Comparison of ENCODE assay signal across 9 mouse cellular contexts in the genomic region with DNA sequence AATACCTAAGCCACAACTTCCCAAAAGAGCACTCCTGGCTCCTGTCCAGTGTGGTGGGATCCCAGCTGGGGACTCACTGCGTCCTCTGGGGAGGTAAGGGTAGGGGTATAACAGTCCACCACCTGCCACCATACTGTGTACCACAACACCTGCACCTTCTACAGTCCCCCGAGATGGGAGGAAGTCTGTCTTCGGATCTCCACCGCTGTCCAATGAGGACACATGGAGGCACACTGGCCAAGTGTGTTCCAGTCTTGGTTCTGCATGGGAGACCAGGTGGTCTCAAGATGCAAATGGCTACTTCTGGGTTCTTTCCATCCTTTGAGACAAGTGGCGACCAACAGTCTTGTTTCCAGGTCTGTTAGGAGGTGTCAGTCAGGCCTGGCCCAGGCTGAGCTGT. TPM values are rescaled to one million over a fixed set of nuclear protein-coding genes. Genes with fewer than 3 reads are reported as not detected.
A peak's percentile ranks its signal among the peaks of the same experiment; 100 is the strongest.
DNase-seq lines count a peak whose midpoint lies in the region; ATAC-seq and TF ChIP-seq lines count a peak whose summit lies in the region.
"Had no signal": no experiment of that assay in that cellular context is flagged by ENCODE, and none has a peak within 500 bp of the region (broad histone marks: within the 10 kb centered on the region; RNA-seq: fewer than 3 reads in every experiment).

No protein-coding gene starts in this region.

- no peak overlapping the region for H3K4me2 ChIP-seq in liver, embryonic 11.5 days
- peak overlapping the region; percentile 37; the same call in 1 of the 2 replicates for H3K4me2 ChIP-seq in embryonic facial prominence, embryonic 13.5 days
- no peak overlapping the region for H3K4me2 ChIP-seq in liver, embryonic 16.5 days (ENCODE audit: low read depth, low read length)

- 71% methylated on average over 5 of the region's 5 CpGs for WGBS in liver, embryonic 11.5 days
- WGBS in embryonic facial prominence, embryonic 13.5 days: 62% methylated on average over 5 of the region's 5 CpGs
- 63% methylated on average over 5 of the region's 5 CpGs for WGBS in liver, embryonic 16.5 days (ENCODE audit: insufficient replicate concordance)

- DNase-seq in gastrocnemius, adult 2 months: peak; percentile 32
- no peak for DNase-seq in gastrocnemius, adult 18-20 months (ENCODE audit: low spot score)
- no peak for DNase-seq in liver, embryonic 11.5 days (ENCODE audit: low spot score)
- no peak for DNase-seq in liver
- no peak for DNase-seq in thymus, postnatal 25 days
- no peak for DNase-seq in kidney, adult 18-20 months

- peaks cover 34% of the 10 kb centered on the region for H3K36me3 ChIP-seq in liver, embryonic 11.5 days (ENCODE audit: control insufficient read depth, insufficient read depth, low read length)
- peaks cover 42% of the 10 kb centered on the region for H3K36me3 ChIP-seq in embryonic facial prominence, embryonic 13.5 days
- peaks cover 23% of the 10 kb centered on the region for H3K36me3 ChIP-seq in liver, embryonic 16.5 days (ENCODE audit: control insufficient read depth, insufficient read depth)

- H3K27me3 ChIP-seq in liver, embryonic 11.5 days (replicated peaks; ENCODE audit: control insufficient read depth, insufficient read depth, low read length): no peaks in the 10 kb centered on the region
- no peaks in the 10 kb centered on the region for H3K27me3 ChIP-seq in embryonic facial prominence, embryonic 13.5 days
- no peaks in the 10 kb centered on the region for H3K27me3 ChIP-seq in liver, embryonic 16.5 days (ENCODE audit: control insufficient read depth, insufficient read depth, low read depth, low read length)

- intact Hi-C loops in gastrocnemius, adult 2 months (cut with DNase I): no loop called here

- ATAC-seq in liver, embryonic 11.5 days (replicated peaks; ENCODE audit: low FRiP score): no peak
- ATAC-seq in embryonic facial prominence, embryonic 13.5 days (ENCODE audit: insufficient number of reproducible peaks, insufficient read depth, low FRiP score, low TSS enrichment, low read depth): no peak
- no peak for ATAC-seq in liver, embryonic 16.5 days (ENCODE audit: low read depth)

- H3K4me3 ChIP-seq in gastrocnemius, adult 2 months: no peak overlapping the region
- H3K4me3 ChIP-seq in liver, embryonic 11.5 days (ENCODE audit: low read depth, low read length): no peak overlapping the region
- no peak overlapping the region for H3K4me3 ChIP-seq in embryonic facial prominence, embryonic 13.5 days
- H3K4me3 ChIP-seq in liver, embryonic 16.5 days (ENCODE audit: low read depth, low read length): no peak overlapping the region

- no peak overlapping the region for H3K9ac ChIP-seq in liver, embryonic 11.5 days (ENCODE audit: low read depth, low read length)
- 0 out of 2 replicates have a peak overlapping the region, but pooled peaks have one; percentile 64 for H3K9ac ChIP-seq in embryonic facial prominence, embryonic 13.5 days
- no peak overlapping the region for H3K9ac ChIP-seq in liver, embryonic 16.5 days (ENCODE audit: low read depth, low read length)

- no peaks in the 10 kb centered on the region for H3K9me3 ChIP-seq in liver, embryonic 11.5 days (ENCODE audit: control insufficient read depth, low read length)
- no peaks in the 10 kb centered on the region for H3K9me3 ChIP-seq in embryonic facial prominence, embryonic 13.5 days
- no peaks in the 10 kb centered on the region for H3K9me3 ChIP-seq in liver, embryonic 16.5 days (replicated peaks; ENCODE audit: control insufficient read depth, low read length)

- H3K4me1 ChIP-seq in liver, embryonic 11.5 days (replicated peaks; ENCODE audit: control insufficient read depth, insufficient read depth, low read length): peaks cover 43% of the 10 kb centered on the region
- peaks cover 46% of the 10 kb centered on the region for H3K4me1 ChIP-seq in embryonic facial prominence, embryonic 13.5 days
- H3K4me1 ChIP-seq in liver, embryonic 16.5 days (ENCODE audit: control insufficient read depth, low read depth, low read length): peaks cover 29% of the 10 kb centered on the region

- TF ChIP-seq CTCF in gastrocnemius, adult 2 months (IDR thresholded peaks at IDR 0.05): no peak

- H3K27ac ChIP-seq in gastrocnemius, adult 2 months: peak overlapping the region; percentile 84
- peak overlapping the region; percentile 33; the same call in 1 of the 2 replicates for H3K27ac ChIP-seq in liver, embryonic 11.5 days (ENCODE audit: low read depth, low read length)
- H3K27ac ChIP-seq in embryonic facial prominence, embryonic 13.5 days: peak overlapping the region; percentile 74
- peak overlapping the region; percentile 20; the same call in 1 of the 2 replicates for H3K27ac ChIP-seq in liver, embryonic 16.5 days (ENCODE audit: low read length)

RNA-seq across cellular contexts. Expression of gene Ccdc97, which starts 7.7 kb away (rescaled TPM):
- total RNA-seq in gastrocnemius, adult 2 months (2021): 10 to 100 TPM; 39.4 to 44.3 TPM
- 10 to 100 TPM; 42.1 to 43.5 TPM for total RNA-seq in gastrocnemius, adult 18-20 months (2021)
- polyA plus RNA-seq in liver, embryonic 11.5 days (2014; fragmentation: Nextera tagmentation; extraction: Ambion mirVana): 33.2 and 33.9 TPM in 2 replicates
- 24.1 and 26.3 TPM in 2 replicates for polyA plus RNA-seq in embryonic facial prominence, embryonic 13.5 days (2015; fragmentation: Nextera tagmentation; extraction: Ambion mirVana)
- 8.5 and 11.9 TPM in 2 replicates for polyA plus RNA-seq in liver, embryonic 16.5 days (2015; fragmentation: Nextera tagmentation; extraction: Ambion mirVana)

RNA-seq across cellular contexts. Expression of gene Tgfb1, which starts 24.4 kb away (rescaled TPM):
- 1 to 10 TPM; 4.6 to 6.6 TPM for total RNA-seq in gastrocnemius, adult 2 months (2021)
- 1 to 10 TPM; 3.9 to 7.8 TPM for total RNA-seq in gastrocnemius, adult 18-20 months (2021)
- polyA plus RNA-seq in liver, embryonic 11.5 days (2014; fragmentation: Nextera tagmentation; extraction: Ambion mirVana): 14.4 and 16.4 TPM in 2 replicates
- polyA plus RNA-seq in embryonic facial prominence, embryonic 13.5 days (2015; fragmentation: Nextera tagmentation; extraction: Ambion mirVana): 3.2 and 3.4 TPM in 2 replicates
- polyA plus RNA-seq in liver, embryonic 16.5 days (2015; fragmentation: Nextera tagmentation; extraction: Ambion mirVana): 3.1 and 4.1 TPM in 2 replicates

RNA-seq across cellular contexts. Expression of gene B9d2, which starts 30.6 kb away (rescaled TPM):
- 1 to 10 TPM; 8.7 to 9.7 TPM for total RNA-seq in gastrocnemius, adult 2 months (2021)
- total RNA-seq in gastrocnemius, adult 18-20 months (2021): 1 to 10 TPM; 7.3 to 7.8 TPM
- 38.2 and 40.9 TPM in 2 replicates for polyA plus RNA-seq in liver, embryonic 11.5 days (2014; fragmentation: Nextera tagmentation; extraction: Ambion mirVana)
- 25.9 and 26.4 TPM in 2 replicates for polyA plus RNA-seq in embryonic facial prominence, embryonic 13.5 days (2015; fragmentation: Nextera tagmentation; extraction: Ambion mirVana)
- 20.1 and 21.0 TPM in 2 replicates for polyA plus RNA-seq in liver, embryonic 16.5 days (2015; fragmentation: Nextera tagmentation; extraction: Ambion mirVana)

RNA-seq across cellular contexts. Expression of gene Tmem91, which starts 36.2 kb away (rescaled TPM):
- total RNA-seq in gastrocnemius, adult 2 months (2021): not detected
- total RNA-seq in gastrocnemius, adult 18-20 months (2021): not detected
- 2.5 and 3.3 TPM in 2 replicates for polyA plus RNA-seq in liver, embryonic 11.5 days (2014; fragmentation: Nextera tagmentation; extraction: Ambion mirVana)
- polyA plus RNA-seq in embryonic facial prominence, embryonic 13.5 days (2015; fragmentation: Nextera tagmentation; extraction: Ambion mirVana): 3.4 and 3.8 TPM in 2 replicates
- polyA plus RNA-seq in liver, embryonic 16.5 days (2015; fragmentation: Nextera tagmentation; extraction: Ambion mirVana): 0.78 and 1.3 TPM in 2 replicates
- total RNA-seq: gastrocnemius, postnatal 36 days had no signal

RNA-seq across cellular contexts. Expression of gene Hnrnpul1, which starts 43.4 kb away (rescaled TPM):
- total RNA-seq in gastrocnemius, adult 2 months (2021): 10 to 100 TPM; 66.3 to 72.8 TPM
- 10 to 100 TPM; 69.1 to 73.4 TPM for total RNA-seq in gastrocnemius, adult 18-20 months (2021)
- 67.2 and 68.6 TPM in 2 replicates for polyA plus RNA-seq in liver, embryonic 11.5 days (2014; fragmentation: Nextera tagmentation; extraction: Ambion mirVana)
- polyA plus RNA-seq in embryonic facial prominence, embryonic 13.5 days (2015; fragmentation: Nextera tagmentation; extraction: Ambion mirVana): 68.4 and 72.9 TPM in 2 replicates
- 24.8 and 24.9 TPM in 2 replicates for polyA plus RNA-seq in liver, embryonic 16.5 days (2015; fragmentation: Nextera tagmentation; extraction: Ambion mirVana)

Comparison
In these comparisons a context has a peak if more than half of its experiments do, and no peak if none do; other contexts are left out.
1. H3K27ac ChIP-seq: peak in every context shown above with its lines; median percentile 84 in gastrocnemius, adult 2 months; 74 in embryonic facial prominence, embryonic 13.5 days; 33 in liver, embryonic 11.5 days; 20 in liver, embryonic 16.5 days.